Mouse (Mus musculus) heart, adult 10 weeks (tissue): ENCODE measurements around the gene Lpcat2. TPM values are rescaled to one million over a fixed set of nuclear protein-coding genes. Genes with fewer than 3 reads are reported as not detected.

Experiments used
- polyA plus RNA-seq: library from polyadenylated mRNA; stranded (reverse); fragments of 350-450 nt; fragmentation: Illumina TruSeq; extraction: RNeasy Lipid Tissue Mini Kit (QIAGEN cat#74804); gene quantifications from one replicate; pipeline ENCODE4 v1.2.3, GENCODE M21; 2014; ENCODE audit warnings: low read depth, low replicate concordance

Gene Lpcat2
- 0.99 TPM for polyA plus RNA-seq

DNA sequence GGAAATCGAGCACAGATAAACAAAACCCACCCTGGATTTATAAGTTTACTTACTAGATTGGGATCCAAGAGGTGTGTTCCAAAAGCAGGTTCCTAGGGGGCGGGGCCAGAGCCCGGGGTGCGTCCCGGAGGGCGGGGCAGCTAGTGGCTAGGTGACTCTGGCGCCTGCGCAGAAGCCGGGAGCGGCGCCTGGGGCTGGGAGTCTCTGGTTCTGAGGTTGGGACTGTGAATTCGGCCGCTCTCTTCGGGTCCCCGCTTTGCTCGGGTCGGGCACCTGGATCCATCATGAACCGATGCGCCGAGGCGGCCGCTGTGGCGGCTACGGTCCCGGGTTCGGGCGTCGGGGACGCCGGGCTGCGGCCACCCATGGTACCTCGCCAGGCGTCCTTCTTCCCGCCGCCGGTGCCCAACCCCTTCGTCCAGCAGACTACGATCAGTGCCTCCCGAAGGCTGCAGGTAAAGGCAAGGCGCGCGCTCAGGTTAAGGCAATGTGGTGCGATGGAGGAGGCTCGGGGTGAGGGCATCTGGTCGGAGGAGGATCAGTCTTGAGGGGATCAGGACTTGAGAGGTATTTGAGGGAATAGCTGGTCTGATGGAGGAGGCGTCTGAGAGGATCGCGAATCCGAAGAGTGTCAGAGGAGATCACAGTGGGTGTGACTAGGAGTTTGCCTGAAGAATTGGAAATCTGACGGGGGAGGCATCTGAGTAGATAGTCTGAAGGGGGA lies at the start of gene Lpcat2:
Lpcat2 (plus strand) TSS at position 169 of the 724 bp plus-strand sequence.

DNA sequence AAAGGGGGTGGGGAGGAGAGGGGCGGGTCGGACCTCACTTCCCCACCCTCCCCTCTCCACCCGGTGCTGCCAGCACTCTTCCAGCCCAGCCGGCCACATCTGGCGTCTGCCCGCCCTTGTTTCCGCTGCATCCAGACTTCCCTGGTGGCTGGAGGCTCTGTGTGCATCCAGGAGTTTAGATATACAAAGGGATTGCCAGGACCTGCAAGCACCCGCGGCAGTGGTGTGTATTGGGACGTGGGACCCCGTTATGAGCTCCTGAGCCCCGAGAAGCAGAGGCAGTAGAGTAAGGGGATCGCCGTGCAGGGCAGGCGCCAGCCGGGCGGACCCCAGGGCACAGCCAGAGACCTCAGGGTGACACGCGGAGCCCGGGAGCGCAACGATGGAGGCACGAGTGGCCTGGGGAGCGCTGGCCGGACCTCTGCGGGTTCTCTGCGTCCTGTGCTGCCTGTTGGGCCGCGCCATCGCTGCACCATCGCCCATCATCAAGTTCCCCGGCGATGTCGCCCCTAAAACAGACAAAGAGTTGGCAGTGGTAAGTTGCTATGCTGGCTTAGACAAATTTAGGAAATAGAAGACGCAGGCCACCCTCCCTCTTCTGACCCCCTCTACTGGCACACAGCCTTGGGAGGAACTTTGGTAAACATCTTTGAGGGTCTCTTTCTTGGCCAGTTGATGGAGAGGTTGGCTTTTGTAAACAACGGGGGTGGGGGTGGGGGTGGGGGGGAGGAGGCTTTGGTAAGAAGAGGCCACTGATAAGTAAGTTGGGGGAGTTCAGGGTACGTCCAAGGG lies 27.7 kb upstream of the Lpcat2 start, which contains the start of gene Mmp2:
Mmp2 (plus strand) TSS at position 49 of the 792 bp plus-strand sequence.

DNA sequence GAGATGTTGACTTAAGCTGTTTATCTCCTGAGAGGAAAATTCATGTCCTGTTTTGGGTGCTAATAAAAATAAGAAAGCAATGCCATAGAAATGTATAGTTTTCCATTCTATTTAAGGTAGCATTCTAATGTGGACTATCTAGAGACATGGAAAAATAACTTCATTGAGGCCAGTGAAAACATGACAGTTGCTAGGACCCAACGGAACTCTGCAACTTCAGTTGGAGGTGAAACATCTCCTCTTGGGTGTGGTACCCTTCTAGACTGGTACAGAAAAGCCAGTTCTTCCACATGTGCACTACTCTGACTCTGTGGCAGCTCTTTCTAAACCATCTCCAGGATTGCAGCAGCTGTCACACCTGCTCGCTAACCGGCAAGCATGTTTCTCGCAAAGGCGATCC lies 46.0 kb downstream of the Lpcat2 start, which contains the start of gene Capns2:
Capns2 (plus strand) TSS at position 301 of the 400 bp plus-strand sequence.

DNA sequence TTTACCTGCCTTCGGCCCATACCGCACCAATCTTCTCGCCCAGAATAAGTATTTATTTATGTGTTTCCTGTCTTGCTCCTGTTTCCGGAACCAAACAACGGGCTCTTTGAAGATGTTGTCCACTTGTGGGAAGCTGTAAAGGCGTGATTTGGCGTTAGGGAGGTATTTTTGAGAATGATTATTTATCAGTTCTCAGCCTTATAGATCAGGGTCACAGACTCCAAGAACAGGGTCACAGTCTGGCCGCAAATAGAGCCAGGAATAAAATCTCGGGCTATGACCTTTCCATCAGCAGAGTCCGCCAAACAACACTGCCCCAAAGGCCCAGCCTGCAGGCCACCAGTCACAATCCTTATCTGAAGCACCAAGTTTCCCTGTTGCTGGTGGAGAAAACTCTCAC lies 104.6 kb downstream of the Lpcat2 start, which contains the start of gene Slc6a2:
Slc6a2 (plus strand) TSS at position 301 of the 400 bp plus-strand sequence.

Other genes starting within 250 kb of the Lpcat2 start
- gene Irx6, start 181.1 kb upstream of the Lpcat2 start, polyA plus RNA-seq = not detected
- 49.8 TPM for gene Mmp2, start 28.0 kb upstream of the Lpcat2 start, polyA plus RNA-seq
- gene Capns2, start 46.1 kb downstream of the Lpcat2 start, polyA plus RNA-seq = not detected
- 0.08 TPM for gene Slc6a2, start 104.7 kb downstream of the Lpcat2 start, polyA plus RNA-seq
- not detected for gene Ces1a, start 192.9 kb downstream of the Lpcat2 start, polyA plus RNA-seq
- not detected for gene Ces1b, start 224.7 kb downstream of the Lpcat2 start, polyA plus RNA-seq